Mouse (Mus musculus) spleen, adult 2 months (tissue): Measurements from ENCODE around the gene Parp1. TPM values are rescaled to one million over a fixed set of nuclear protein-coding genes. Genes with fewer than 3 reads are reported as not detected.
"Not testable (repeated sequence)": the region's sequence is repeated elsewhere in the genome, so short reads cannot be mapped to it uniquely, and the experiment has no call there.

Experiments
- DNase-seq, 2 experiments: peaks; one replicate each; pipeline versions ENCODE4 v3.0.0 to v3.0.0-alpha.2; 2012 to 2021; ENCODE audit warnings: low spot score in 2 of 2, low read depth in 1 of 2
- H3K27ac ChIP-seq: fragments of 200-500 bp; 2 replicates; pipeline ENCODE4 v1.5.1; 2012; ENCODE audit warnings: low read length, inconsistent platforms; ENCODE audit not compliant: insufficient read depth
- H3K27me3 ChIP-seq: fragments of 200-500 bp; 2 replicates; pipeline ENCODE4 v1.6.1; 2012; ENCODE audit warnings: mild to moderate bottlenecking, moderate library complexity, low read length, inconsistent platforms; ENCODE audit not compliant: control insufficient read depth, insufficient read depth
- H3K36me3 ChIP-seq: fragments of 200-500 bp; 2 replicates; pipeline ENCODE4 v1.6.1; 2012; ENCODE audit warnings: mild to moderate bottlenecking, low read length, inconsistent platforms; ENCODE audit not compliant: control insufficient read depth, insufficient read depth
- H3K4me1 ChIP-seq: fragments of 200-500 bp; 2 replicates; pipeline ENCODE4 v1.6.1; 2011; ENCODE audit warnings: inconsistent platforms; ENCODE audit not compliant: control insufficient read depth, insufficient read depth, insufficient read length
- H3K4me3 ChIP-seq: fragments of 200-500 bp; 2 replicates; pipeline ENCODE4 v1.5.1; 2011; ENCODE audit warnings: mild to moderate bottlenecking, inconsistent platforms; ENCODE audit not compliant: insufficient read depth, insufficient read length; ENCODE audit errors: extremely low read depth
- CTCF ChIP-seq: fragments of 200-500 bp; IDR thresholded peaks from 2 replicates; pipeline ENCODE4 v1.5.1; 2011; ENCODE audit warnings: mild to moderate bottlenecking, inconsistent platforms; ENCODE audit not compliant: insufficient read depth, insufficient read length, insufficient replicate concordance; ENCODE audit errors: extremely low read depth
- POLR2A ChIP-seq: fragments of 200-500 bp; IDR thresholded peaks from 2 replicates; pipeline ENCODE4 v1.6.1; 2011; ENCODE audit warnings: low read depth, low read length, inconsistent platforms
- WGBS: fragments of 180-500 bp; shearing (Covaris S2); methylation state at CpG from one replicate; pipeline ENCODE4 v1.1.7; 2018; 5-methylcytosine and 5-hydroxymethylcytosine counted together
- polyA plus RNA-seq: library from polyadenylated mRNA; depleted of rRNA; stranded (reverse); fragments of >200 nt; gene quantifications from 2 replicates; pipeline ENCODE4 v1.2.3, GENCODE M21; 2012

Parp1 gene
- polyA plus RNA-seq, 1 experiment: 44.5 TPM

GRCm38 (mm10) chr1:180616762-180617161, 48.0 kb downstream of the Parp1 start:
- H3K36me3 ChIP-seq: no peaks in the 10 kb centered on the region
- H3K4me3 ChIP-seq: no peak overlapping the region
- no peak for DNase-seq
- no peaks in the 10 kb centered on the region for H3K4me1 ChIP-seq
- WGBS: 60% methylated on average over 3 of the region's 3 CpGs
- H3K27ac ChIP-seq: no peak overlapping the region
- TF ChIP-seq POLR2A (no peak), CTCF (no peak)
- H3K27me3 ChIP-seq: no peaks in the 10 kb centered on the region

- Histone ChIP-seq H3K27me3 (no peaks in the 10 kb centered on the region), H3K4me1 (no peaks in the 10 kb centered on the region), H3K27ac (no peak overlapping the region), H3K36me3 (no peaks in the 10 kb centered on the region), H3K4me3 (no peak overlapping the region)
- 21% methylated on average over 4 of the region's 4 CpGs for whole genome bisulfite sequencing
- TF ChIP-seq CTCF (no peak), POLR2A (no peak)
- DNase-seq: no peak
Observed at GRCm38 (mm10) chr1:180622389-180622788, 53.7 kb downstream of the Parp1 start.

- Histone ChIP-seq H3K27me3 (no peaks in the 10 kb centered on the region), H3K27ac (no peak overlapping the region), H3K36me3 (no peaks in the 10 kb centered on the region), H3K4me3 (no peak overlapping the region), H3K4me1 (no peaks in the 10 kb centered on the region)
- WGBS: 97% methylated on average over 2 of the region's 2 CpGs
- DNase-seq: no peak
- TF ChIP-seq CTCF (no peak), POLR2A (no peak)
Observed at GRCm38 (mm10) chr1:180623911-180624310, 55.2 kb downstream of the Parp1 start.

- no peak overlapping the region for H3K27ac ChIP-seq
- no peaks in the 10 kb centered on the region for H3K4me1 ChIP-seq
- H3K36me3 ChIP-seq: no peaks in the 10 kb centered on the region
- H3K4me3 ChIP-seq: no peak overlapping the region
- WGBS: 29% methylated on average over 2 of the region's 2 CpGs
- no peaks in the 10 kb centered on the region for H3K27me3 ChIP-seq
- TF ChIP-seq CTCF (no peak), POLR2A (no peak)
- no peak for DNase-seq
Observed at GRCm38 (mm10) chr1:180626141-180626540, 57.4 kb downstream of the Parp1 start.

GRCm38 (mm10) chr1:180637796-180638195, 69.1 kb downstream of the Parp1 start:
- not testable (repeated sequence) for DNase-seq, H3K4me1 ChIP-seq, H3K36me3 ChIP-seq, H3K27ac ChIP-seq, H3K4me3 ChIP-seq, H3K27me3 ChIP-seq
- 94% methylated on average over 2 of the region's 2 CpGs for WGBS

- DNase-seq: no peak
- Histone ChIP-seq H3K27ac (no peak overlapping the region), H3K4me1 (0 out of 2 replicates have a peak, but pooled peaks cover 2% of the 10 kb centered on the region), H3K36me3 (no peaks in the 10 kb centered on the region), H3K27me3 (no peaks in the 10 kb centered on the region), H3K4me3 (no peak overlapping the region)
- WGBS: 67% methylated on average over 10 of the region's 10 CpGs
- no peak for TF ChIP-seq POLR2A
- TF ChIP-seq CTCF: no peak
Observed at GRCm38 (mm10) chr1:180639416-180640401, 71.0 kb downstream of the Parp1 start.

- H3K36me3 ChIP-seq: no peaks in the 10 kb centered on the region
- H3K4me1 ChIP-seq: 0 out of 2 replicates have a peak, but pooled peaks cover 2% of the 10 kb centered on the region
- DNase-seq: peak in 1 of 2 experiments; percentile 14
- no peaks in the 10 kb centered on the region for H3K27me3 ChIP-seq
- under 1% methylated on average over 58 of the region's 61 CpGs for WGBS
- H3K4me3 ChIP-seq: peak overlapping the region; percentile 97
- TF ChIP-seq CTCF (no peak), POLR2A (no peak)
- no peak overlapping the region for H3K27ac ChIP-seq
Observed at GRCm38 (mm10) chr1:180640605-180641125, 71.9 kb downstream of the Parp1 start.
